In genomic region chr6:60970811-60971210, GRCm38 (mm10) we compare ENCODE assay signal across 20 mouse cellular contexts. TPM values are rescaled to one million over a fixed set of nuclear protein-coding genes. Genes with fewer than 3 reads are reported as not detected.
A peak's percentile ranks its signal among the peaks of the same experiment; 100 is the strongest.
DNase-seq lines count a peak whose midpoint lies in the region; ATAC-seq lines count a peak whose summit lies in the region.
"Had no signal": no experiment of that assay in that cellular context is flagged by ENCODE, and none has a peak within 500 bp of the region (broad histone marks: within the 10 kb centered on the region; RNA-seq: fewer than 3 reads in every experiment).

No protein-coding gene starts in this region.

- no peaks in the 10 kb centered on the region for H3K9me3 ChIP-seq in hindbrain, embryonic 11.5 days (ENCODE audit: control insufficient read depth, low read length)
- H3K9me3 ChIP-seq in hindbrain, embryonic 14.5 days (ENCODE audit: control insufficient read depth, low read length) = no peaks in the 10 kb centered on the region
- H3K9me3 ChIP-seq in midbrain, embryonic 13.5 days = no peaks in the 10 kb centered on the region
- H3K9me3 ChIP-seq in midbrain, embryonic 10.5 days (replicated peaks) = no peaks in the 10 kb centered on the region
- H3K9me3 ChIP-seq: embryonic facial prominence, embryonic 13.5 days; heart, embryonic 12.5 days; hindbrain, embryonic 15.5 days had no signal

- H3K27me3 ChIP-seq in hindbrain, embryonic 11.5 days (ENCODE audit: control insufficient read depth, insufficient read depth, low read length) = no peaks in the 10 kb centered on the region
- no peaks in the 10 kb centered on the region for H3K27me3 ChIP-seq in hindbrain, embryonic 14.5 days (ENCODE audit: control insufficient read depth, insufficient read depth, low read length)
- no peaks in the 10 kb centered on the region for H3K27me3 ChIP-seq in midbrain, embryonic 13.5 days
- no peaks in the 10 kb centered on the region for H3K27me3 ChIP-seq in midbrain, embryonic 10.5 days (ENCODE audit: low read depth, poor library complexity, severe bottlenecking)
- H3K27me3 ChIP-seq: embryonic facial prominence, embryonic 13.5 days; heart, embryonic 12.5 days; hindbrain, embryonic 15.5 days had no signal

- no peaks in the 10 kb centered on the region for H3K36me3 ChIP-seq in hindbrain, embryonic 11.5 days (ENCODE audit: control insufficient read depth, insufficient read depth, low read length)
- no peaks in the 10 kb centered on the region for H3K36me3 ChIP-seq in hindbrain, embryonic 14.5 days (replicated peaks; ENCODE audit: control insufficient read depth, insufficient read depth)
- no peaks in the 10 kb centered on the region for H3K36me3 ChIP-seq in midbrain, embryonic 13.5 days
- H3K36me3 ChIP-seq in midbrain, embryonic 10.5 days = no peaks in the 10 kb centered on the region
- H3K36me3 ChIP-seq: embryonic facial prominence, embryonic 13.5 days; heart, embryonic 12.5 days; hindbrain, embryonic 15.5 days had no signal

- peak; percentile 57; the same call in 1 of the 2 replicates for ATAC-seq in hindbrain, embryonic 11.5 days (ENCODE audit: low FRiP score)
- no peak for ATAC-seq in hindbrain, embryonic 14.5 days (ENCODE audit: low FRiP score)
- 0 out of 2 replicates have a peak, but pooled peaks have one; percentile 27 for ATAC-seq in midbrain, embryonic 13.5 days
- ATAC-seq: forebrain, postnatal 0 days had no signal

- H3K27ac ChIP-seq in hindbrain, embryonic 11.5 days (ENCODE audit: low read depth, low read length) = no peak overlapping the region
- no peak overlapping the region for H3K27ac ChIP-seq in hindbrain, embryonic 14.5 days
- H3K27ac ChIP-seq in midbrain, embryonic 13.5 days = no peak overlapping the region
- no peak overlapping the region for H3K27ac ChIP-seq in midbrain, embryonic 10.5 days (replicated peaks)
- H3K27ac ChIP-seq: embryonic facial prominence, embryonic 13.5 days; gastrocnemius, adult 2 months; hindbrain, embryonic 15.5 days had no signal

- peak; percentile 2 to 8 for DNase-seq in cerebellum, postnatal 14 days
- no peak for DNase-seq in cerebellum, adult 18-20 months
- DNase-seq in hindbrain, embryonic 11.5 days (ENCODE audit: low spot score) = no peak
- no peak for DNase-seq in hindbrain, embryonic 14.5 days (ENCODE audit: low spot score)
- no peak for DNase-seq in midbrain, embryonic 10.5 days (ENCODE audit: low spot score)
- DNase-seq in retina, postnatal 1 day = peak; percentile 84
- no peak for DNase-seq in frontal cortex, postnatal 36 days (ENCODE audit: low spot score in 2 of 2)
- DNase-seq: adrenal gland, postnatal 10 days; cerebellum, adult 11-12 months; cerebellum, postnatal 25 days; forebrain, postnatal 0 days; gastrocnemius, adult 2 months; gastrocnemius, postnatal 25 days; kidney, adult 11 months had no signal

- no peak overlapping the region for H3K9ac ChIP-seq in hindbrain, embryonic 11.5 days (ENCODE audit: low read depth, low read length)
- H3K9ac ChIP-seq in hindbrain, embryonic 14.5 days = no peak overlapping the region
- no peak overlapping the region for H3K9ac ChIP-seq in midbrain, embryonic 13.5 days (replicated peaks)
- H3K9ac ChIP-seq: embryonic facial prominence, embryonic 13.5 days; forebrain, postnatal 0 days; heart, embryonic 12.5 days; hindbrain, embryonic 15.5 days had no signal

- no peaks in the 10 kb centered on the region for H3K4me1 ChIP-seq in hindbrain, embryonic 11.5 days (replicated peaks; ENCODE audit: control insufficient read depth, insufficient read depth, low read length)
- H3K4me1 ChIP-seq in hindbrain, embryonic 14.5 days (replicated peaks; ENCODE audit: control insufficient read depth, insufficient read depth, low read length) = no peaks in the 10 kb centered on the region; the same call in 1 of the 2 replicates
- H3K4me1 ChIP-seq in midbrain, embryonic 13.5 days (replicated peaks) = peaks cover 15% of the 10 kb centered on the region; the same call in 1 of the 2 replicates
- no peaks in the 10 kb centered on the region for H3K4me1 ChIP-seq in midbrain, embryonic 10.5 days
- H3K4me1 ChIP-seq: embryonic facial prominence, embryonic 13.5 days; heart, embryonic 12.5 days; hindbrain, embryonic 15.5 days had no signal

- H3K4me3 ChIP-seq in hindbrain, embryonic 11.5 days (ENCODE audit: low read depth, low read length) = no peak overlapping the region
- no peak overlapping the region for H3K4me3 ChIP-seq in hindbrain, embryonic 14.5 days (replicated peaks; ENCODE audit: low read length)
- no peak overlapping the region for H3K4me3 ChIP-seq in midbrain, embryonic 13.5 days (replicated peaks)
- no peak overlapping the region for H3K4me3 ChIP-seq in midbrain, embryonic 10.5 days
- H3K4me3 ChIP-seq: embryonic facial prominence, embryonic 13.5 days; gastrocnemius, adult 2 months; heart, embryonic 12.5 days; hindbrain, embryonic 15.5 days had no signal

- 69% methylated on average over 2 of the region's 2 CpGs for WGBS in hindbrain, embryonic 11.5 days
- WGBS in hindbrain, embryonic 14.5 days = 78% methylated on average over 2 of the region's 2 CpGs
- WGBS in midbrain, embryonic 13.5 days = 76% methylated on average over 2 of the region's 2 CpGs
- 90% methylated on average over 2 of the region's 2 CpGs for WGBS in midbrain, embryonic 10.5 days

- H3K4me2 ChIP-seq in hindbrain, embryonic 11.5 days (replicated peaks; ENCODE audit: low read depth, low read length) = no peak overlapping the region
- no peak overlapping the region for H3K4me2 ChIP-seq in hindbrain, embryonic 14.5 days (replicated peaks)
- H3K4me2 ChIP-seq in midbrain, embryonic 13.5 days (replicated peaks) = no peak overlapping the region
- H3K4me2 ChIP-seq: embryonic facial prominence, embryonic 13.5 days; heart, embryonic 12.5 days; hindbrain, embryonic 15.5 days had no signal

RNA-seq across cellular contexts. Expression of gene Mmrn1, which starts 46.0 kb away (rescaled TPM):
- 6.2 and 7.4 TPM in 2 replicates for polyA plus RNA-seq in hindbrain, embryonic 11.5 days (2014; fragmentation: Nextera tagmentation; extraction: Ambion mirVana)
- 3.7 and 4.2 TPM in 2 replicates for polyA plus RNA-seq in hindbrain, embryonic 14.5 days (2014; fragmentation: Nextera tagmentation; extraction: Ambion mirVana)
- 2.7 and 3.0 TPM in 2 replicates for polyA plus RNA-seq in midbrain, embryonic 13.5 days (2015; fragmentation: Nextera tagmentation; extraction: Ambion mirVana)
- 5.1 and 5.6 TPM in 2 replicates for polyA plus RNA-seq in midbrain, embryonic 10.5 days (2016; fragmentation: Nextera tagmentation; extraction: Ambion mirVana)
- polyA plus RNA-seq: C2C12; cortical plate, adult 2 months had no signal

Comparison
In these comparisons a context has a peak if more than half of its experiments do, and no peak if none do; other contexts are left out.
1. DNase-seq: peak in cerebellum, postnatal 14 days (2 of 2) and retina, postnatal 1 day (single experiment); none in cerebellum, adult 18-20 months (0 of 2), hindbrain, embryonic 11.5 days (single experiment), hindbrain, embryonic 14.5 days (single experiment), midbrain, embryonic 10.5 days (single experiment) and frontal cortex, postnatal 36 days (0 of 2).